Mouse (Mus musculus): ENCODE measurements around the gene Stub1. TPM values are rescaled to one million over a fixed set of nuclear protein-coding genes. Genes with fewer than 3 reads are reported as not detected.
A peak's percentile ranks its signal among the peaks of the same experiment; 100 is the strongest.

Stub1 gene
- total and polyA plus RNA-seq, 3 experiments: 105 to 147 (median 129) TPM

- H3K27me3 ChIP-seq (ENCODE audit: control insufficient read depth, insufficient read depth, low read length): no peaks in the 10 kb centered on the region
- 7% methylated on average over 7 of the region's 7 CpGs for WGBS
- H3K9ac ChIP-seq (ENCODE audit: low read depth, low read length): peak overlapping the region; percentile 92
- peak overlapping the region; percentile 94 for H3K27ac ChIP-seq
- peaks cover 3% of the 10 kb centered on the region for H3K4me1 ChIP-seq (ENCODE audit: control insufficient read depth, insufficient read depth, low read length)
- H3K36me3 ChIP-seq (ENCODE audit: control insufficient read depth, insufficient read depth, low read length): no peaks in the 10 kb centered on the region
- no peak for DNase-seq
- peak overlapping the region; percentile 100 for H3K4me3 ChIP-seq
- TF ChIP-seq EP300 (IDR thresholded peaks at IDR 0.05; ENCODE audit: insufficient read depth, low read depth, low read length): no peak
- TF ChIP-seq POLR2A (IDR thresholded peaks at IDR 0.05; ENCODE audit: insufficient read depth, low read depth, low read length): no peak
- no peak for TF ChIP-seq CTCF (IDR thresholded peaks at IDR 0.05)
- intact Hi-C loops (cut with DNase I): loop anchor here (5.0 kb wide), 2 partner anchors 35 to 620 kb away; partner anchors contain the start of gene Stub1
- peaks cover 3% of the 10 kb centered on the region for H3K79me2 ChIP-seq (replicated peaks; ENCODE audit: control insufficient read depth, insufficient read depth, low read length)
Measured at GRCm38 (mm10) chr17:25867509-25867835, 34.3 kb upstream of the Stub1 start.

GRCm38 (mm10) chr17:25866172-25866571 is 33.0 kb upstream of the Stub1 start:
- 0 out of 2 replicates have a peak, but pooled peaks have one; percentile 58 for TF ChIP-seq EP300 (IDR thresholded peaks at IDR 0.05; ENCODE audit: insufficient read depth, low read depth, low read length)
- TF ChIP-seq CTCF (IDR thresholded peaks at IDR 0.05): no peak
- peak; percentile 55; the same call in 1 of the 2 replicates for TF ChIP-seq POLR2A (IDR thresholded peaks at IDR 0.05; ENCODE audit: insufficient read depth, low read depth, low read length)
- no peaks in the 10 kb centered on the region for H3K36me3 ChIP-seq (ENCODE audit: control insufficient read depth, insufficient read depth, low read length)
- H3K9ac ChIP-seq (ENCODE audit: low read depth, low read length): no peak overlapping the region
- no peak for DNase-seq
- H3K27me3 ChIP-seq (ENCODE audit: control insufficient read depth, insufficient read depth, low read length): no peaks in the 10 kb centered on the region
- WGBS: 76% methylated on average over 3 of the region's 3 CpGs
- peak overlapping the region; percentile 35 for H3K4me3 ChIP-seq
- H3K79me2 ChIP-seq (replicated peaks; ENCODE audit: control insufficient read depth, insufficient read depth, low read length): peaks cover 3% of the 10 kb centered on the region
- peak overlapping the region; percentile 36 for H3K27ac ChIP-seq
- peaks cover 5% of the 10 kb centered on the region for H3K4me1 ChIP-seq (ENCODE audit: control insufficient read depth, insufficient read depth, low read length)
- intact Hi-C loops (cut with DNase I): loop anchor here (5.0 kb wide), 2 partner anchors 34 to 621 kb away; partner anchors contain the start of gene Stub1

- Histone ChIP-seq H3K79me2 (replicated peaks; ENCODE audit: control insufficient read depth, insufficient read depth, low read length) (peaks cover 3% of the 10 kb centered on the region), H3K9ac (ENCODE audit: low read depth, low read length) (peak overlapping the region; percentile 35), H3K27me3 (ENCODE audit: control insufficient read depth, insufficient read depth, low read length) (no peaks in the 10 kb centered on the region), H3K4me1 (ENCODE audit: control insufficient read depth, insufficient read depth, low read length) (peaks cover 5% of the 10 kb centered on the region), H3K4me3 (peak overlapping the region; percentile 35; the same call in 1 of the 2 replicates), H3K36me3 (ENCODE audit: control insufficient read depth, insufficient read depth, low read length) (no peaks in the 10 kb centered on the region), H3K27ac (peak overlapping the region; percentile 36; the same call in 1 of the 2 replicates)
- no peak for DNase-seq
- no peak for TF ChIP-seq EP300 (IDR thresholded peaks at IDR 0.05; ENCODE audit: insufficient read depth, low read depth, low read length)
- no peak for TF ChIP-seq POLR2A (IDR thresholded peaks at IDR 0.05; ENCODE audit: insufficient read depth, low read depth, low read length)
- TF ChIP-seq CTCF (IDR thresholded peaks at IDR 0.05): no peak
- intact Hi-C loops (cut with DNase I): loop anchor here (5.0 kb wide), 2 partner anchors 33 to 622 kb away; partner anchors contain the start of gene Stub1
- WGBS: 80% methylated on average over 11 of the region's 11 CpGs
Measured at GRCm38 (mm10) chr17:25865288-25865687, 32.1 kb upstream of the Stub1 start.

- Histone ChIP-seq H3K79me2 (replicated peaks; ENCODE audit: control insufficient read depth, insufficient read depth, low read length) (peaks cover 3% of the 10 kb centered on the region), H3K27ac (no peak overlapping the region), H3K4me1 (ENCODE audit: control insufficient read depth, insufficient read depth, low read length) (peaks cover 5% of the 10 kb centered on the region), H3K36me3 (ENCODE audit: control insufficient read depth, insufficient read depth, low read length) (no peaks in the 10 kb centered on the region), H3K4me3 (no peak overlapping the region), H3K9ac (ENCODE audit: low read depth, low read length) (no peak overlapping the region), H3K27me3 (ENCODE audit: control insufficient read depth, insufficient read depth, low read length) (no peaks in the 10 kb centered on the region)
- intact Hi-C loops (cut with DNase I): no loop called here
- TF ChIP-seq CTCF (IDR thresholded peaks at IDR 0.05) (no peak), EP300 (IDR thresholded peaks at IDR 0.05; ENCODE audit: insufficient read depth, low read depth, low read length) (no peak), POLR2A (IDR thresholded peaks at IDR 0.05; ENCODE audit: insufficient read depth, low read depth, low read length) (no peak)
- 76% methylated on average over 14 of the region's 14 CpGs for WGBS
- DNase-seq: no peak
Measured at GRCm38 (mm10) chr17:25864311-25864710, 31.1 kb upstream of the Stub1 start.

- Histone ChIP-seq H3K9ac (ENCODE audit: low read depth, low read length) (no peak overlapping the region), H3K36me3 (ENCODE audit: control insufficient read depth, insufficient read depth, low read length) (no peaks in the 10 kb centered on the region), H3K79me2 (replicated peaks; ENCODE audit: control insufficient read depth, insufficient read depth, low read length) (peaks cover 3% of the 10 kb centered on the region), H3K27ac (no peak overlapping the region), H3K4me3 (no peak overlapping the region), H3K27me3 (ENCODE audit: control insufficient read depth, insufficient read depth, low read length) (no peaks in the 10 kb centered on the region), H3K4me1 (ENCODE audit: control insufficient read depth, insufficient read depth, low read length) (peaks cover 2% of the 10 kb centered on the region)
- no peak for TF ChIP-seq POLR2A (IDR thresholded peaks at IDR 0.05; ENCODE audit: insufficient read depth, low read depth, low read length)
- no peak for TF ChIP-seq CTCF (IDR thresholded peaks at IDR 0.05)
- TF ChIP-seq EP300 (IDR thresholded peaks at IDR 0.05; ENCODE audit: insufficient read depth, low read depth, low read length): no peak
- no peak for DNase-seq
- intact Hi-C loops (cut with DNase I): no loop called here
- WGBS: 80% methylated on average over 6 of the region's 6 CpGs
Measured at GRCm38 (mm10) chr17:25863681-25864080, 30.5 kb upstream of the Stub1 start.

- DNase-seq: no peak
- Histone ChIP-seq H3K4me1 (ENCODE audit: control insufficient read depth, insufficient read depth, low read length) (peaks cover 1% of the 10 kb centered on the region; the same call in 1 of the 2 replicates), H3K27me3 (ENCODE audit: control insufficient read depth, insufficient read depth, low read length) (no peaks in the 10 kb centered on the region), H3K9ac (ENCODE audit: low read depth, low read length) (peak overlapping the region; percentile 79), H3K27ac (peak overlapping the region; percentile 91), H3K79me2 (replicated peaks; ENCODE audit: control insufficient read depth, insufficient read depth, low read length) (peaks cover 3% of the 10 kb centered on the region), H3K36me3 (ENCODE audit: control insufficient read depth, insufficient read depth, low read length) (no peaks in the 10 kb centered on the region), H3K4me3 (peak overlapping the region; percentile 63)
- no peak; the same call in 1 of the 2 replicates for TF ChIP-seq EP300 (IDR thresholded peaks at IDR 0.05; ENCODE audit: insufficient read depth, low read depth, low read length)
- TF ChIP-seq CTCF (IDR thresholded peaks at IDR 0.05): no peak
- TF ChIP-seq POLR2A (IDR thresholded peaks at IDR 0.05; ENCODE audit: insufficient read depth, low read depth, low read length): no peak
- 17% methylated on average over 6 of the region's 6 CpGs for WGBS
- intact Hi-C loops (cut with DNase I): no loop called here
Measured at GRCm38 (mm10) chr17:25861704-25862612, 28.8 kb upstream of the Stub1 start.

Data from heart, adult 2 months (tissue).